Mouse (Mus musculus): ENCODE measurements around the gene Myo3b.

DNA sequence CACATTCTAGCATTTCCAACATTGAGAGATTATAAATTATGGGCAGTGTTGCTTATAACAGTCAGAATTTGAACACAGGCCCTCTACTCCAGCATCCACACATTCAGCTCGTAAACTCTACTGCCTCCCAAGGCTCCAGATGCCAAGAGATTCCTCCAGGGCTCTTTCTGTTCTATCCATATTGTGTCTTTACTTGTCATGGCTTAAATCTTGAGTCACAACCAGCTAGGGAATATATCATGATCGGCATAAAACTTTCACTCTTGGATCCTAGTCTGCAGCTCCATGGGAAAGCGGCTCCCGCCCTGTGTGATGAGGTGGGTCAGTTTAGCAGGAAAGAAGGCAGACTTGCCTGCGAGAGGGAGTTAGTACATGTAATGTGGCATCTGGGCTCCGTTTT, 294.0 kb downstream of the Myo3b start:
- TF ChIP-seq POLR2A (IDR thresholded peaks at IDR 0.05; ENCODE audit: extremely low read depth, insufficient read depth, low read length) (no peak), CTCF (IDR thresholded peaks at IDR 0.05; ENCODE audit: low read depth, low read length) (no peak)

Measured in liver, adult 2 months (tissue).